Mouse (Mus musculus) left cerebral cortex, postnatal 4 days (tissue): ENCODE results near the gene Plin1. TPM values are rescaled to one million over a fixed set of nuclear protein-coding genes. Genes with fewer than 3 reads are reported as not detected.

Experiments used
- DNase-seq: peaks from one replicate; pipeline ENCODE4 v3.0.0-alpha.2; 2022
- intact Hi-C: fragments of 180-260 bp; cut with DNase I; formaldehyde crosslinking; loops from one replicate; pipeline ENCODE4 v1.15.1; 2025
- total RNA-seq, 2 experiments: library from RNA; stranded (reverse); gene quantifications; 2 replicates each; pipeline ENCODE4 v1.2.3; 2021

The Plin1 gene
- total RNA-seq, 2 experiments from 2014 or later, result not detected

GRCm38 (mm10) chr7:79738913-79739312 lies 6.2 kb upstream of the Plin1 start:
- intact Hi-C loops, result no loop called here

GRCm38 (mm10) chr7:79736511-79736910 lies 3.8 kb upstream of the Plin1 start:
- intact Hi-C loops, result no loop called here
- DNase-seq, result no peak

More at GRCm38 (mm10) chr7:79738913-79739312, 6.2 kb upstream of the Plin1 start:
- no peak for DNase-seq

GRCm38 (mm10) chr7:79734563-79734962 lies 1.9 kb upstream of the Plin1 start:
- DNase-seq, result no peak
- intact Hi-C loops, result no loop called here

GRCm38 (mm10) chr7:79731438-79731837 lies 1.3 kb downstream of the Plin1 start:
- intact Hi-C loops, result no loop called here
- DNase-seq, result no peak

GRCm38 (mm10) chr7:79729743-79730370 lies 2.8 kb downstream of the Plin1 start:
- intact Hi-C loops, result no loop called here

GRCm38 (mm10) chr7:79729169-79729568 lies 3.5 kb downstream of the Plin1 start:
- peak; percentile 73 for DNase-seq
- intact Hi-C loops, result no loop called here

More at GRCm38 (mm10) chr7:79729743-79730370, 2.8 kb downstream of the Plin1 start:
- peak; percentile 20 for DNase-seq

- intact Hi-C loops, result no loop called here
- peak; percentile 46 for DNase-seq
These were observed 4.5 kb downstream of the Plin1 start for GRCm38 (mm10) chr7:79728219-79728618.

GRCm38 (mm10) chr7:79727091-79727490 lies 5.6 kb downstream of the Plin1 start:
- intact Hi-C loops, result no loop called here
- peak; percentile 62 for DNase-seq

GRCm38 (mm10) chr7:79721386-79721977 lies 11.2 kb downstream of the Plin1 start:
- peak; percentile 27 for DNase-seq
- intact Hi-C loops, result no loop called here

GRCm38 (mm10) chr7:79715187-79715981 lies 17.3 kb downstream of the Plin1 start, which contains the start of gene Kif7:
TSS of gene Kif7 (minus strand) at chr7:79715720.
- intact Hi-C loops, result no loop called here
- peak; percentile 88 for DNase-seq

GRCm38 (mm10) chr7:79710831-79711230 lies 21.9 kb downstream of the Plin1 start:
- DNase-seq, result no peak
- intact Hi-C loops, result no loop called here

GRCm38 (mm10) chr7:79710130-79710607 lies 22.5 kb downstream of the Plin1 start:
- DNase-seq, result peak; percentile 74
- intact Hi-C loops, result no loop called here

- intact Hi-C loops, result no loop called here
- no peak for DNase-seq
These were observed 27.5 kb downstream of the Plin1 start for GRCm38 (mm10) chr7:79705210-79705609.

- no peak for DNase-seq
- intact Hi-C loops, result no loop called here
These were observed 29.9 kb downstream of the Plin1 start for GRCm38 (mm10) chr7:79702755-79703154.

GRCm38 (mm10) chr7:79696495-79696894 lies 36.2 kb downstream of the Plin1 start:
- intact Hi-C loops, result no loop called here
- DNase-seq, result no peak

GRCm38 (mm10) chr7:79680231-79680630 lies 52.5 kb downstream of the Plin1 start:
- no peak for DNase-seq
- intact Hi-C loops, result no loop called here

GRCm38 (mm10) chr7:79679186-79679585 lies 53.5 kb downstream of the Plin1 start:
- no peak for DNase-seq
- intact Hi-C loops, result no loop called here

- intact Hi-C loops, result no loop called here
These were observed 61.7 kb downstream of the Plin1 start for GRCm38 (mm10) chr7:79670900-79671604.

More at GRCm38 (mm10) chr7:79670900-79671604, 61.7 kb downstream of the Plin1 start:
- no peak for DNase-seq
